9 mouse cellular contexts compared by ENCODE assay signal in the genomic region with DNA sequence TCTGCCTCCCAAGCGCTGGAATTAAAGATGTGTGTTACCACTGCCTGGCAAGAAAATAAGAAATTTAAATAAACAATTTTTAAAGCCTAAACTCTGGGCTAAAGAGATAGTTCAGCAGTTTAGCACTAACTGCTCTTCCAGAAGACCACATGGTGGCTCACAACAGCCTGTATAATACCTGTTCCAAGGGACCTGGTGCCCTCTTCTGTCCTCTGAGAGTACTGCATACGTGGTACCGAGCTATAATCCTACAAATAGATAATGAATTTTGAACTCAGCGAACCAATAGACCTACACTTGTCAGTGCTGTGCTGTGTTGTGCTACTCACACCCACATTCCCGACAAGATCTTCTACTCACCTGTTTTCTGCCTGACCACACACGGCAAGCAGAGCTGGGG. TPM values are rescaled to one million over a fixed set of nuclear protein-coding genes. Genes with fewer than 3 reads are reported as not detected.
A peak's percentile ranks its signal among the peaks of the same experiment; 100 is the strongest.
DNase-seq lines count a peak whose midpoint lies in the region; ATAC-seq and TF ChIP-seq lines count a peak whose summit lies in the region.
"Had no signal": no experiment of that assay in that cellular context is flagged by ENCODE, and none has a peak within 500 bp of the region (broad histone marks: within the 10 kb centered on the region; RNA-seq: fewer than 3 reads in every experiment).

No protein-coding gene starts in this region.

- WGBS in kidney, adult 2 months = 7% methylated on average over 6 of the region's 6 CpGs
- whole genome bisulfite sequencing in liver, embryonic 12.5 days (ENCODE audit: insufficient replicate concordance) = 6% methylated on average over 6 of the region's 6 CpGs
- 9% methylated on average over 6 of the region's 6 CpGs for WGBS in stomach, postnatal 0 days

- no peaks in the 10 kb centered on the region for H3K36me3 ChIP-seq in kidney, adult 2 months (ENCODE audit: control insufficient read depth, insufficient read depth, low read length)
- H3K36me3 ChIP-seq in liver, embryonic 12.5 days = no peaks in the 10 kb centered on the region
- H3K36me3 ChIP-seq in stomach, postnatal 0 days (ENCODE audit: control insufficient read depth, insufficient read depth, low read length) = no peaks in the 10 kb centered on the region

- no peak overlapping the region for H3K9ac ChIP-seq in liver, embryonic 12.5 days
- no peak overlapping the region for H3K9ac ChIP-seq in stomach, postnatal 0 days (ENCODE audit: low read length)

- peak; percentile 84 for DNase-seq in A20 (ENCODE audit: low read depth, low spot score)
- DNase-seq in T-cell, adult 2 months (ENCODE audit: low spot score) = peak; percentile 71
- DNase-seq in kidney, adult 2 months = peak; percentile 86
- peak; percentile 92 for DNase-seq in naive thymus-derived CD4-positive, alpha-beta T cell, adult 2 months (ENCODE audit: low read depth)
- peak; percentile 80 for DNase-seq in stomach, postnatal 0 days (ENCODE audit: low spot score)

- H3K9me3 ChIP-seq in liver, embryonic 12.5 days (replicated peaks) = no peaks in the 10 kb centered on the region
- no peaks in the 10 kb centered on the region for H3K9me3 ChIP-seq in stomach, postnatal 0 days (ENCODE audit: control insufficient read depth, low read length)

- peaks cover 6% of the 10 kb centered on the region; the same call in 1 of the 2 replicates for H3K4me1 ChIP-seq in kidney, adult 2 months (ENCODE audit: control insufficient read depth, insufficient read depth, low read length)
- H3K4me1 ChIP-seq in liver, embryonic 12.5 days = peaks cover 11% of the 10 kb centered on the region
- H3K4me1 ChIP-seq in stomach, postnatal 0 days (replicated peaks; ENCODE audit: control insufficient read depth, insufficient read depth) = no peaks in the 10 kb centered on the region

- H3K27ac ChIP-seq in kidney, adult 2 months (ENCODE audit: insufficient read depth, low read depth, low read length) = no peak overlapping the region
- H3K27ac ChIP-seq in liver, embryonic 12.5 days = no peak overlapping the region
- H3K27ac ChIP-seq in stomach, postnatal 0 days (replicated peaks) = no peak overlapping the region

- no peak overlapping the region for H3K4me3 ChIP-seq in kidney, adult 2 months (ENCODE audit: insufficient read depth, low read depth, low read length)
- H3K4me3 ChIP-seq in liver, embryonic 12.5 days = no peak overlapping the region
- no peak overlapping the region for H3K4me3 ChIP-seq in stomach, postnatal 0 days (ENCODE audit: low read depth, low read length)
- H3K4me3 ChIP-seq: erythroblast, embryonic 14.5 days had no signal

- TF ChIP-seq EP300 in stomach, postnatal 0 days (optimal IDR thresholded peaks at IDR 0.05) = no peak

- peak; percentile 100 for ATAC-seq in common myeloid progenitor, adult 5-6 weeks (replicated peaks; ENCODE audit: low read depth, poor library complexity, severe bottlenecking)
- ATAC-seq in granulocyte monocyte progenitor cell, adult 5-6 weeks (replicated peaks; ENCODE audit: poor library complexity, severe bottlenecking) = peak; percentile 97
- peak; percentile 81 for ATAC-seq in liver, embryonic 12.5 days
- ATAC-seq in stomach, postnatal 0 days (ENCODE audit: low FRiP score, low TSS enrichment) = peak; percentile 83

- TF ChIP-seq CTCF in kidney, adult 2 months (conservative IDR thresholded peaks at IDR 0.05; ENCODE audit: insufficient read depth, insufficient read length, low read depth, low read length) = peak; percentile 85
- TF ChIP-seq CTCF in stomach, postnatal 0 days (IDR thresholded peaks at IDR 0.05; ENCODE audit: low read depth) = peak; percentile 98

- H3K4me2 ChIP-seq in liver, embryonic 12.5 days = no peak overlapping the region
- no peak overlapping the region for H3K4me2 ChIP-seq in stomach, postnatal 0 days (replicated peaks; ENCODE audit: low read depth)

- no peaks in the 10 kb centered on the region for H3K27me3 ChIP-seq in kidney, adult 2 months (replicated peaks; ENCODE audit: control insufficient read depth, insufficient read depth, low read length)
- no peaks in the 10 kb centered on the region for H3K27me3 ChIP-seq in liver, embryonic 12.5 days (replicated peaks)
- no peaks in the 10 kb centered on the region for H3K27me3 ChIP-seq in stomach, postnatal 0 days (ENCODE audit: control insufficient read depth, insufficient read depth, low read length)

- TF ChIP-seq POLR2A in kidney, adult 2 months (IDR thresholded peaks at IDR 0.05; ENCODE audit: low read depth, low read length) = no peak

RNA-seq across cellular contexts. Expression of a gene that starts 5.8 kb away (rescaled TPM):
- total RNA-seq in common myeloid progenitor, adult 5-6 weeks (2017) = 8.2 and 9.0 TPM in 2 replicates
- total RNA-seq in granulocyte monocyte progenitor cell, adult 5-6 weeks (2014; fragmentation: Nextera tagmentation) = 8.7 and 9.8 TPM in 2 replicates
- total RNA-seq in granulocyte monocyte progenitor cell, adult 5-6 weeks (2017) = 5.2 and 10.7 TPM in 2 replicates
- polyA plus RNA-seq in kidney, adult 2 months (2012; rRNA removed) = 38.9 and 39.3 TPM in 2 replicates
- 5.8 and 7.9 TPM in 2 replicates for polyA plus RNA-seq in liver, embryonic 12.5 days (2016; fragmentation: Nextera tagmentation; extraction: Ambion mirVana)
- 17.3 and 20.3 TPM in 2 replicates for polyA plus RNA-seq in stomach, postnatal 0 days (2015; fragmentation: Nextera tagmentation; extraction: Ambion mirVana)
- polyA plus RNA-seq: erythroblast, embryonic 14.5 days had no signal

RNA-seq across cellular contexts. Expression of a gene that starts 12.2 kb away (rescaled TPM):
- total RNA-seq in common myeloid progenitor, adult 5-6 weeks (2017) = 0.82 TPM in 1 of 2 replicates, not detected in the other
- 0.19 and 0.70 TPM in 2 replicates for total RNA-seq in granulocyte monocyte progenitor cell, adult 5-6 weeks (2014; fragmentation: Nextera tagmentation)
- total RNA-seq in granulocyte monocyte progenitor cell, adult 5-6 weeks (2017) = 1.8 TPM in 1 of 2 replicates, not detected in the other
- polyA plus RNA-seq in kidney, adult 2 months (2012; rRNA removed) = 77.5 and 84.2 TPM in 2 replicates
- polyA plus RNA-seq in liver, embryonic 12.5 days (2016; fragmentation: Nextera tagmentation; extraction: Ambion mirVana) = 10.9 and 12.9 TPM in 2 replicates
- polyA plus RNA-seq in stomach, postnatal 0 days (2015; fragmentation: Nextera tagmentation; extraction: Ambion mirVana) = 10.5 and 11.6 TPM in 2 replicates
- polyA plus RNA-seq: erythroblast, embryonic 14.5 days had no signal

RNA-seq across cellular contexts. Expression of a gene that starts 20.7 kb away (rescaled TPM):
- 7.7 and 10.9 TPM in 2 replicates for total RNA-seq in common myeloid progenitor, adult 5-6 weeks (2017)
- 12.5 and 20.8 TPM in 2 replicates for total RNA-seq in granulocyte monocyte progenitor cell, adult 5-6 weeks (2014; fragmentation: Nextera tagmentation)
- total RNA-seq in granulocyte monocyte progenitor cell, adult 5-6 weeks (2017) = 3.3 and 4.6 TPM in 2 replicates
- 66.8 and 67.2 TPM in 2 replicates for polyA plus RNA-seq in kidney, adult 2 months (2012; rRNA removed)
- polyA plus RNA-seq in liver, embryonic 12.5 days (2016; fragmentation: Nextera tagmentation; extraction: Ambion mirVana) = 20.7 and 22.1 TPM in 2 replicates
- 52.7 and 59.2 TPM in 2 replicates for polyA plus RNA-seq in stomach, postnatal 0 days (2015; fragmentation: Nextera tagmentation; extraction: Ambion mirVana)

RNA-seq across cellular contexts. Expression of a gene that starts 21.5 kb away (rescaled TPM):
- 256 and 280 TPM in 2 replicates for total RNA-seq in common myeloid progenitor, adult 5-6 weeks (2017)
- 256 and 296 TPM in 2 replicates for total RNA-seq in granulocyte monocyte progenitor cell, adult 5-6 weeks (2014; fragmentation: Nextera tagmentation)
- total RNA-seq in granulocyte monocyte progenitor cell, adult 5-6 weeks (2017) = 242 and 247 TPM in 2 replicates
- 125 and 179 TPM in 2 replicates for polyA plus RNA-seq in kidney, adult 2 months (2012; rRNA removed)
- 249 and 259 TPM in 2 replicates for polyA plus RNA-seq in liver, embryonic 12.5 days (2016; fragmentation: Nextera tagmentation; extraction: Ambion mirVana)
- polyA plus RNA-seq in stomach, postnatal 0 days (2015; fragmentation: Nextera tagmentation; extraction: Ambion mirVana) = 363 and 370 TPM in 2 replicates

RNA-seq across cellular contexts. Expression of a gene that starts 21.6 kb away (rescaled TPM):
- 5.4 and 7.9 TPM in 2 replicates for total RNA-seq in common myeloid progenitor, adult 5-6 weeks (2017)
- 13.7 and 16.6 TPM in 2 replicates for total RNA-seq in granulocyte monocyte progenitor cell, adult 5-6 weeks (2014; fragmentation: Nextera tagmentation)
- 4.1 and 6.7 TPM in 2 replicates for total RNA-seq in granulocyte monocyte progenitor cell, adult 5-6 weeks (2017)
- polyA plus RNA-seq in kidney, adult 2 months (2012; rRNA removed) = 53.0 and 55.3 TPM in 2 replicates
- polyA plus RNA-seq in liver, embryonic 12.5 days (2016; fragmentation: Nextera tagmentation; extraction: Ambion mirVana) = 13.4 TPM in 2 replicates
- polyA plus RNA-seq in stomach, postnatal 0 days (2015; fragmentation: Nextera tagmentation; extraction: Ambion mirVana) = 58.2 and 61.4 TPM in 2 replicates
